Mouse (Mus musculus) brain, adult 2 months (tissue): Measurements from ENCODE around the gene Kcnk1.

ENCODE experiments used
- DNase-seq: peaks from one replicate; pipeline ENCODE4 v3.0.0; 2011; ENCODE audit warnings: low read depth, low spot score

The Kcnk1 gene

DNA sequence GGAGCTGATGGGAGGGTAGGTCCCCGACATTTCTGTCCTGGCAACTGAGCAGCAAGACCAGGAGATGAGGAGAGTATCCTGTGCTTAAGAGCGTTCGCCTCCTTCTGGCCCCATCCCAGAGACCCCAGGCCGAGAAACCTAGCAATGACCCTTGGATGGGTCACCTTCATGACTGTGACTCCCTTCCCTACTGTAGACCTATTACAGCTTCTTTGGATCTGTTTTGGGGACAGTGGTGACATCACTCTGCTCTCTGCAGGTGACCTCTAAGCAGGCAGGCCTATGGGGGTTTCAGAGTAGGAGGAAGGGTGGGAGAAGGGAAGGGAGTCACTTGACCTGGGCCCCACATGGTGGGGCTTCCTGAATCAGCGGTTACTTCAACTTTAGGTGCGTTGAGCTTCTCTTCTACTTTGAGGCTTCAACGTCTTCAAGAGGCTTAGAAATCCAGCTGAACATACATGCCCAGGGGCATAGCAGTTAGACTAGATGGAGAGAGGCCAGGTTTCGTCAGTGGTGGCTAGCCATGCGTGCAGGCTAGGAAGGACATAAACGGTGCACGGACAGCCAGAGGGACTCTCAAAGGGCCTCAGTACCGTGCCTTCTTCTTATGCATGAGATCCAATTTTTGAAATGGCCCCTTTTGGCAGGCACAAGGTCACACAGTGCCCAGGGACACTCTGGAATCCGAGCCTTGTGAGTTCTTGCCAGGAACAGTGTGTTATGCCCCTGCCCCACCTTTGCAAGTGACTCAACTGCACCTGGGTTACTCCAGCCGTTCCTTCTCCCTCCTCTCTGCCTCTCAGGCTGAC is 1.3 kb downstream of the Kcnk1 start:
- DNase-seq, result peak; percentile 75

DNA sequence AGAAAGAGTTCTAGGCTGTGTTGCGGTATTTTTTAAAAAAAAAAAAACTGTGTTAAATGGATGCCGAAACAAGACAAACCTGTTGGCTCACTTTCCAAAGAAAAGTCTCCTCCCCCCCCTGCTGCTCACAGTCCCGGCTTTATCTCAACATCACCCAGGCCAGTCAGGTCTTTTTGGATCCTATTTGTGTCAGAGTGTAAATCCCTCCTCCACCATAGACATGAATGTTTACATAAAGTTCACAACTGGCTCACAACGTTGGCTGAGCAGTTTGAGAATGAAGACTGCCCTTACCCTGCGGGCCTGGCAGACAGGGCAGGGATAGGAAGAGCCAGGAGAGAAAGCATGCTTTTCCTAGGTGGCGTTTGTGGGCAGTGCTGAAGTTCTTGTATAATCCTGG is 2.0 kb downstream of the Kcnk1 start:
- peak; percentile 74 for DNase-seq

DNA sequence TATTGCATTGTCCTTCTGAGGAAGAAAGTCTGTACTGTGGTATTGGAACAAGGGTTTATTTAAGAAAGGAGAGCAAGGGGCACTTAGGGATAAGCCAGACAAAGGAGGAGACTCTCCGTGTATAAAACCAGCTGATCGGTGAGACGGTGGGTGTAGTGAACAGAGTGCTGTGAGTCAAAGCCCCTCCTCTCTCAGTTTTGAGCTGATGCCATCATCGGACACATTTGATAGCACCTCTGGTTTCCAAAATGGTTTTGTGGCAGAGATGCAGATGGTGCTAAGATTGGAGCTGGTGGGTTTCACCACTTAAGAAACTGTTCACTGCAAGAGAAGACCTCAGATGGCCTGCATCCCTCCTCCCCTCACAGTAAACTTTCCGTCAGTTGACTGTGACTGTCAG is 2.6 kb downstream of the Kcnk1 start:
- DNase-seq, result peak; percentile 72

DNA sequence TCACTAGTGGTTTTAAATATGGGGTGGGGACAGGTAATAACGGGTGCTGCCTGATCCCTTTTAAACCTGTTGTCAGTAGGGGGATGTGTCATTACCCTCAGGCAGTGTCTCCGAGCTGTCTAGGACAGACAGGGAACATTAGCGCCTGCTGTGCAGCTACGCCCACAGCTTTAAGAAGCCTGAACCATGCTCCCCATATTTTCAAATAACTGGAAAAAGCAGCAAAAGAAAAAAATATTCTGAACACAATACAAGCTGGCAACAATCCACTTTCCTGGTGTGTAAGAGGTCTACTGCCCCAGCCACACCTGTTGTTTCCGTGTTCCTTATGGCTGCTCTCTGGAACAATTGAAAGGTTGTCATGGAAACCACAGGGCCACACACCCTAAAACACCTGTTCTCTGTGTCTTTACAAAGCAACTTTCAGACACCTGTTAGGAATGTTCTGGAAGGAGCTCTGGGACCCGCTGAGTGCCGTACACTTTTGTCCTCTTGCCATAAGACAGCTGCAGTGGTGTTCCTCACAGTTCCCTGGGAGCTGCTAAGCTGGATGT is 4.9 kb downstream of the Kcnk1 start:
- peak; percentile 61 for DNase-seq

DNA sequence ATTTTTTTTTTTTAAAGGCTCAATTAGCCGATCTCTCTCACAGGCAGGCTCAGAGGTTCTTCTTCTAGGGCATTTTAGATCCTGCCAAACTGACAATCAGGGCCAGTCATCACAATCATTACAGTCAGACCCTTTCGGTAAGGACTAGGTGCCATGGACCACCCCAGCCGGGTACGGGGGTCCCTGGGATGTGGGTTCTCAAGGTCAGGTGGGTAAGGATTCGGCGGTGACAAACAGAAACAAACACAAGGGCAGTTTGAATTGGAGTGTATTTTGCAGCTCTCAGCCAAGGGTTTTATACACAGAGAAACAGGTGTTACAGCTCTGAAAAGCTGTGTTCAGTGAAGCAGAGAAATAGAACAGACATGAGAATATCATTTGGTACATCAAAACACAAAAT is 8.6 kb downstream of the Kcnk1 start:
- DNase-seq, result no peak

DNA sequence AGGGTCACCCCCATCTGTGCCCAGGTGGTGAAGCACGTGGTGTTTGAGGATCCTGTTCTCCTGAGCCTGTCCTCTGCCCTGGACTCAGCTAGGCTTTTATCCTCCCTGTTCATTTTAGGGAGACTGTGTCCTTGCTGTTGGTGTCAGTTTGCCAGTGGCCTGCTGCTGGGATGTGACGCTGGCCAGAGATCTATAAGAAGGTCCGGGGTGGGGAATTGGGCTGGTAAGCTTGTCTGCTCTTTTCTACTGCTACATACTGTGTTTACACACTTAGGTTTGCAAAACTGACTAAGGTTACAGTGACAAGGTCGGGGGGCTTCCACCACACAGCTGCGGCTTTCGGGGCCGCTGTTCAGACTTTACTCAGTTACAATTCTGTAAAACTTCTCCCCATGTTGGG is 10.0 kb downstream of the Kcnk1 start:
- DNase-seq, result no peak

DNA sequence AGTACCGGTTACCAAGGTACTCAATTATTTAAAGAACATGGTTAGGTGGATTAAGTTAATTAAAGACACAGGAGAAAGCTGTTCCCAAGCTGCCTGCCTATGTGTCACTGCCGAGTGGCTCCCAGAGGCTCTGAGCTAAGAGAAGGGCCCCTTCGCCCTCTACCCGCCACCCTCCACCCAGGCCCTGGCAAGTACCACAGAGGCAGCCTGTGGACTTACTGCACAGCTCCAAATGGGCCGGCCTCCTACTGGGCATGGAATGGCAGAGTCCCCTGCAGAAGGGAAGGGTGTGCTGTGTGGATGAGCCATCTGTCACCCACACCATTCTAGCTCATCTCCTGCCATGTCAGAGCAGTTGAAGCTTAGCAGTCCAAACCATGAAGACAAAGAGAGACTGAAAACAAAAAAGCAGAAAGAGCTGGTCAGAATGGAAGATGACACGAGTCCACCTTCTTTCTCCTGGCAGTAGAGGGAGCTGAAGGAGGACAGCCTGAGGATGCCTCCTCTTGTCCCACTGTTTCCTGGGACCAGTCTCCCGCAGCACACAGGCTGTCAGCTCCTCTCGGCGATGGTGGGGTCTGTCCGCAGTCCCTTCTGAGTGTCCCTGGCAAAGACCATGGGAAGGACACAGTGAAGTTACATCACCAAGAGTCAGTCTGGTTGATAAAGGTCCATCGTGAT is 11.5 kb downstream of the Kcnk1 start:
- peak; percentile 98 for DNase-seq

DNA sequence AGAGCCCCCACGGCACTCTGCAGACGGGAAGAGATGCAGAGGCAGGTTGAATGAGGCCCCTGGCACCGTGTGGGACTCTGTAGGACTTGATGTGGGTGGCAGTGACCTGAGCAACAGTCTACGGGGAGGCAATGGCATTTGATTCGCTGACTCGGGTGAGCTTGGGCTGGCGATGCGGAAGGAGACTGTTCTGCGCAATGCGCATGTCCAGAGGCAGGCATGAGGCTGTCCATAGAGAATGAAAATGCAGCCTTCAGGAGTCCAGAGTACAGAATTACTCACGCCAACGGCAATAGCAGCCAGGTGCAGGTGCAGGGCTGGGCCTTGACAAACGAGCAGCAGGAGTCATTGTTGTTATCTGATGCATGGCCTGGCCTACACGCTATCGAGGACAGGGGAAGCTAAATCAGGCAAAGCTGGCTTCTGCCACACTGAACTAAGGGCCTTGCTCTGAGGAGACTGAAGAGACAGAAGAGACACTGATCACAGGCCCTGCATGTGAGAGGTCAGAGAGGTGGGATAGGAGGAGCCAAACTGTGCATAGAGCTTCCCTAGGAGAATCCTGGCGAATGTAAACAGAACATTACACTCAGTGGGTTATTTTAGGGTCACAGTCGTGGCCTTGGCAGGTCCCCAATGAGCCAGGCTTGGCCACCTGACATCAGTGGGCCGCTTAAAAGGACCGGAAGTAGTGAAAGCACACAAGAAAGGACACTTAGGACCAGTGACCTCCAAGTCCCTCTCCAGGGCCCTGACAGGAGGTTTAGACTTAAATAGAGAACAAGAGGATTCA is 12.8 kb downstream of the Kcnk1 start:
- DNase-seq, result peak; percentile 66

DNA sequence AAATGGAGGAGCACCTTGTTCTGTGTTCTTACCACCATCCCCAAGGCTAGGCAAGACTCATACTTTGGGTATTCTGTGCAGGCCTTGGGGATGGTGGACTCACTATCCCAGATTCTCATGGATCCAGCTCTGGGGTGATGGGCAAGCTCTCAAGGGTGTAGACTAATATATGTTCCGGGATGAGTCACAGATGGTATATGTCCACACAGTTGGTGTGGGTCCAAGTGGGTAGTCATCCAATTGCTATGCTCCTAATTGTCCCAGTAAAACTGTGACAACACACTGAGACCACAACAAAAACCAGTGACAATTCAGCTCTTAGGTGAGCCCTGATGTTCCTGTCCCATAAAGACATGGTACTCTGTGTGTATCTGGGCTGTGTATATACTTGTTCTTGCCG is 14.0 kb downstream of the Kcnk1 start:
- DNase-seq, result peak; percentile 67

DNA sequence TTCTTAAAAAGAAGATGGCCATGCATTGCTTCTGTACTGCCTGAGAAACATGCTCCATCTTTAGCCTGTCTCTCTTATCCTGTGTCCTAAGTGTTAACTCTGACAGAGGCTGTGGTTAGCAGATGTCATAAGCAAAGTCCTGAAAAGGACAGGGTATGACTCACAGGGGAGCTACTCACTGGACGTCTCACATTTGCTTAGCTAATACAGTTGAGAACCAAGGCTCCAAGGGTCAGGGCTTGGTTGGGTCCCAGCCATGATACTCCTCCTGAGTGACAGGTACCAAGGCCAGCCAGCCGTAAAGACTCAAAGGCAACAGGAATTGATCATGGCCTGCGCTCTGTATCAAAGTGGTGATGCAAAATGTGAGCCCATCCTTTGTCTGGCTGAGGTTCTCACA is 15.9 kb downstream of the Kcnk1 start:
- no peak for DNase-seq

DNA sequence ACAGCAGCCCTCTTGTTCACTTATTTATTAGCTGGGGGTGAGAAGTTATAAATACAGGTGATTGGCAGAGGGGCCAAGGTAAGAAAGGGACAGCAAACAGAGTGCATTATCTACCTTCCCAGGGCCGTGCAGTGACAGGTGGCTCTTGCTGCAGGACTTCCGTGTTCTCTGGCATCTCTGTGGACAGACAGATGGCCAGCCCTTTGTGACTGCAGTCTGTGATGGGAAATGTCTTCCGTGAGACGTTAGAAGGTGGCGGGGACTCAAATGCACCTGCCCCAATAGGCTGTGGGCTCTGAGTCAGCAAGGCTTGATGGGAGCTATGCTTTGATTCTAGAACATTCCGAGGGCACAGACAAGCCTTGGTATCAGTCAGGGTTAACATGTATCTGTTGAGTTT is 17.4 kb downstream of the Kcnk1 start:
- DNase-seq, result peak; percentile 98

DNA sequence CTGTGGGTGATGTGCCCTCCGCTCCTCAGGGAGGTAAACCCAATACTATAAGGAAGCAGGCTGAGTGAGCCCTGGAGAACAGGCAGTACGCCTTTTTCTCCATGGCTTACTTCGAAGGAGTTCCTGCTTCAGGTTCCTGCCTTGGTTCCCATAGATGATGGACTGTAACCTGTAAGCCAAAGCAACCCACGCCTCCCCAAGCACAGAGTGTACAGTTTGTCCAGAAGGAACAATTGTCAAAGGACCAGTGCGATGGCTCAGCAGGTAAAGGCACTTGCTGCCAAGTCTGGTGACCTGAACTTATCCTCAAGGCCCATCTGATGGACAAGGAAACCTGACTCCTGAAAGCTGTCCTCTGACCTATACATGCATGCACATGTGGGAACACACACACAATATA is 18.7 kb downstream of the Kcnk1 start:
- DNase-seq, result peak; percentile 75

DNA sequence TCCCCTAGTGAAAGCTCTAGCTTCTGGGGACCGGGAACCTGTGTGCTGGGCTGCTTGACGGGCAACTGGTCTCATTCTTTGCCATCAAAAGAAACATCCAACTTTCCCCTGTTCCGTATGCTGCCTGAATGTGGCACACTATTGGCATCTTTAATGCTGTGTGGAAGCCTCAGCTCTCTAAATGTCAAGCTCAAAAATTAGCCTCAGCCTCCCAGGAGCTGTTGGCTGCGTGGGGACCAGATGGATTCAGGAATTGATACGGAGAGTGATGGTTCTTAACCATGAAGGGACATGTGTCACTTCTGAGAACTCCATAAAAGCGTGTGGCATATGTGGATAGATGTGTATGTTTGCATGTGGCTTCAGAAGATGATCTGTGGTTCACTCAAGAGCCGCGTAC is 27.0 kb downstream of the Kcnk1 start:
- peak; percentile 85 for DNase-seq

DNA sequence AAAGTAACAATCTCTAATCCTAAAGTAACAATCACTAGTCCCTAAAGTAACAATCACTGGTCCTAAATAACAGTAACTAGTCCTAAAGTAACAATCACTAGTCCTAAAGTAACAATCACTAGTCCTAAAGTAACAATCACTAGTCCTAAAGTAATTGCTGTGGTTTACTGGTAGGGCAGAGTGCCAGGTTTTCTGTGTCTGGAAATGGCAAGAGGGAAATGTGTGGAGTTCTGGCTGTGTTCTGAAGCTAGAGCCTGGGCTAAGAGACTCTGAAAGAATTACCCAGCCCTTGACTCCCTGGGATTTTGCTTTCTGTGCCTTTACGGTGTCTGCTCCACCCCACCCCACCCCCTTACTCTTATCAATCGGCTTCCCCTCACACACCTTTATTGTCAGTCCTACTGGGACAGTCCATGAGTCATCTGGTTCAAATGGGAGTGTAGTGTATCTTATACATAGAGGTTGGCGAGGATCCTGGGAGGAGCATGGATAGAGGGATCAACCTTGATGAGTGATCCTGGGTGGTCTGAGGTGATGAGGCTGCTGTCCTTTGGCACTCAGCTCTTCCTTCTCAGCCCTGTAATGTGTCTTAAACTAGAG is 28.8 kb downstream of the Kcnk1 start:
- no peak for DNase-seq

DNA sequence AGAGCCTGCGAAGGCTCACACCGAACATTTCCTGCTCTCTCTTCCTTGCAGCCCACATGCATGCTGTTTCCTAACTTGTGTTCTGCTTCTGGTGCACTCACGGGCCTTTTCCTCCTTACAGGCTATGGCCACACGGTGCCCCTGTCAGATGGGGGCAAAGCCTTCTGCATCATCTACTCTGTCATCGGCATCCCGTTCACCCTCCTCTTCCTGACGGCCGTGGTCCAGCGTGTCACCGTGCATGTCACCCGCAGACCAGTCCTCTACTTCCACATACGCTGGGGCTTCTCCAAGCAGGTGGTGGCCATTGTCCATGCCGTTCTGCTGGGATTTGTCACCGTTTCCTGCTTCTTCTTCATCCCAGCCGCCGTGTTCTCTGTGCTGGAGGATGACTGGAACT is 29.9 kb downstream of the Kcnk1 start:
- DNase-seq, result no peak

DNA sequence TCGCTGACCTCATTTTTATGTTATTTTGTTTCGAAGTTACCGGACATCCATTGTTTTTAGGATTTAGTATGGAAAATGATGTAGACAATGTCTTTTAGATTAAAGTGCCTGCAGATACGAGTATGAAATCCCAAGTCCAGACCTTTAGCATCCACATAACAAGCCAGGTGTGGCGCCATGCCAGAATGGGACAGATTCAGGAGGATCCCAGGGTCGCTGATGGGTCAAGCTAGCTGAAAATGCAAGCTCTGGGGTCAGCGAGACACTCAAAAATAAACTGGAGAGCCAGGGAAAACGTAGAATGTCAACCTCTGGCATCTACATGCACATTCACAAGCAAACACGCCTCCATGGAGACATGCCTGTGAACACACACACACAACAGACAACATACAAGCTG is 31.2 kb downstream of the Kcnk1 start:
- DNase-seq, result no peak

DNA sequence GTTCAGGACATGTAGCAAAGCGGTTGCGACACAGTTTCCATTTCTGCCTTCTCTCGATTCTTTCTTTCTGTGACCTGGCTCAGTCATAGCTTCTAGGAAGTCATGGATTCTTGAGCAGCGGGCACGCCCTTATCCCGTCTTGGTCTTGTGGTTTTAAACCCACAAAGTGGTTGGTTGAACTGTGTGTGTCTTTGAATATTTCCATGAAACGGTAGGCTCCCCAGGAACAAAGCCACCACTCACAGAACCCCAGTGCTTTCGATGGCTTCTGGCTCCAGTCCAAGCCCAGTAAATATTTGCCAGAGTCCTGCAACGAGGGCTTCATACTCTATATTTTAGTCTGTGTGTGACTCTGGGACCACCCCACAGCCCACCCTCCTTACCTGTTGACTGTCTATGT is 31.6 kb downstream of the Kcnk1 start:
- no peak for DNase-seq

DNA sequence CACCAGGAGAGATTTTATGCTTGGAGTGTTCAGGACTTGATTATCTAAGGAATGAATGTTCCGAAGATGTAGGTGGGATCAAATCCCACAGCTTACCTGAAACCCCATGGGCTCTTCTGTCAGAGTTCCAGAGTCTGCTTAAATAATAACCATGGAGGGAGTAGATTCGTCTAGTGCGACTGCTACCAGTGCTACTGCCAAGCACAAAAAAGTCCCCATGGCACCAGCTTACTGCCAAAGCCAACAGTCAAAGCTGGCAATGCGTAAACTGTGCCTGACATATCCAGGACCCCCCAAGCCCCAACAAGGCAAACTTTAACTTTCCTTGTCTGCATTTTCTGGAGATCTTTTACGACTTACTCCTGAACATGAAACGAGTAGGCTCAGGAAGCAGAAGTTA is 32.5 kb downstream of the Kcnk1 start:
- no peak for DNase-seq

DNA sequence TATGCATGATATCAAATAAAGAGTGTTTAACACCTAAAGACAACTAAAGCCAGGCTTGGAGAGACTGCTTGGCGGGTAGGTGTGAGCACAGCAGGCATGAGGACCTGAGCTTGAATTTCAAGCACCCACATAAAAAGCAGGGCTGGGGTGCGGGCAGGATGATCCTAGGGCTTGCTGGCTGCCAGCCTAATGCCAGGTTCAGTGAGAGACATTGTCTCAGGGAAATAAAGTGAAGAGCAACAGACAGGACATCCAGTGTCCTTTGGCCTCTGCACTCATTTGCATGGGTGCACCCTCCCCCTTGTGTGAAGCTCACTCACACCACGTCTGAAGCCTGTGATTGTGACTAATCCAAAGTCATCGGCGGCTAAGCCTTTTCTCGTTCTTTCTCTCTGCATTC is 34.0 kb downstream of the Kcnk1 start:
- no peak for DNase-seq

DNA sequence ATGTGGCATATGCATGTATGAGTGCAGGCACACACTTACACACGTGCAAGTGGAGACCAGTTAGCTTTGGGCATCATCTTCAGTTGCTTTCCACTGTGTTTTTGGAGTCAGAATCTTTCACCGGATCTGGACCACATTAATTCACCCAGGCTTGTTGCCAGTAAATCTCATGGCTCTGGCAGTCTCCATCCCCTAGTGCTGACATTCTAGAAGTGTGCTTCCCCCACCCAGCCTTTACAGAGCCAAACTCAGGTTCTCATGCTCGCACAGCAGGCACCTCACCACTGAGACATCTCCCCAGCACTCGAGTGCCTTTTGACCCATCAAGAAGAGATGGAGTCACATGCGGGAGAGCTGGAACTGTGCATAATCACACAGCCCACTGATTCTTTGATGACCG is 37.8 kb downstream of the Kcnk1 start:
- DNase-seq, result peak; percentile 65

DNA sequence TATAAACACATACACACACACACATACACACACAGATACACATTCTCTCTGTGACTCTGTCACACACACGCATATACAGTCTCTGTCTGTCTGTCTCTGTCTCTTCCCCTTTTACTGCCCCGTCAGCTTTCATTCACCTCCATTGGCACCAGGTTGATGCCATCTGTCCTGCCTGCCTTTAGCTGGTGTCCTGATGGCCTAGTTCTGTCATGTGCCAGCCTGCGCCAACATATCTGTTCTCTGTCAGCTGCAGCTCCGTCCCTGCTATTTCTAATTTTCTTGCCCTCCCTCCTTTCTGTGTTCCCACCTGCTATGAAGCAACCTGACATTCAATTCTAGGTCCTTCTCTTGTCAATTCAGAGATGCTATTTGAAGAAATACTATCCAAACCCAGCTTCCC is 40.1 kb downstream of the Kcnk1 start:
- DNase-seq, result peak; percentile 98

DNA sequence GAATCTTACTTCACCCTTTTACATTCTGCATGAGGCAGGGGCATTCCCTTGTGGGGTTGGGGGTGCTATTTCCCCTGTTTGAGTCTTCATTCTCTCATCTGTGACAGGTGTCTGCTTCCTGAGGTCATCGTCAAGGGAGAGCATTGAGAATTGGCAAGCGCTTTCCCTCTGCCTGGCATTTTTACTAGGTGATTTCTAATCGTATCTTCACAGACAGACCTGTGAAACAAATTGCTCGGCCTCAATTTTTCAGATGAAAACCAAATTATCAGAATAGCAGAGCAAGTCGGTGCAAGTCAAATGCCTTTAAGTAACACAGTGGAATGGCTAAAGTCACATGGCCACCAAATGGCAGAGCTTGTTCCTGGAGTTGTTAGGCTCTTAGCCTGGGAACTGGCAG is 41.4 kb downstream of the Kcnk1 start:
- DNase-seq, result peak; percentile 65
